Mouse (Mus musculus) myocyte (in vitro differentiated cells): ENCODE results near the gene D230025D16Rik. TPM values are rescaled to one million over a fixed set of nuclear protein-coding genes. Genes with fewer than 3 reads are reported as not detected.
"Not testable (repeated sequence)": the region's sequence is repeated elsewhere in the genome, so short reads cannot be mapped to it uniquely, and the experiment has no call there.

Source experiments
- H3K27me3 ChIP-seq: one replicate; pipeline ENCODE4 v1.6.1; 2011; ENCODE audit not compliant: control insufficient read depth, insufficient read depth, insufficient read length
- H3K36me3 ChIP-seq: one replicate; pipeline ENCODE4 v1.6.1; 2011; ENCODE audit not compliant: control insufficient read depth, insufficient read depth
- H3K4me2 ChIP-seq: one replicate; pipeline ENCODE4 v1.6.1; 2011; ENCODE audit warnings: low read depth, control low read depth
- H3K4me3 ChIP-seq: one replicate; pipeline ENCODE4 v1.5.1; 2011; ENCODE audit warnings: mild to moderate bottlenecking, control low read depth, moderate library complexity
- H3K79me2 ChIP-seq: one replicate; pipeline ENCODE4 v1.6.1; 2011; ENCODE audit not compliant: control insufficient read depth, insufficient read depth
- H3ac ChIP-seq: one replicate; pipeline ENCODE4 v1.6.1; 2011; ENCODE audit not compliant: control insufficient read depth, insufficient read length
- CEBPB ChIP-seq: IDR thresholded peaks from 2 replicates; pipeline ENCODE4 v1.6.1; 2011; ENCODE audit warnings: mild to moderate bottlenecking, moderate library complexity; ENCODE audit not compliant: poor library complexity, insufficient read depth, severe bottlenecking
- E2F4 ChIP-seq: IDR thresholded peaks from one replicate; pipeline ENCODE4 v1.6.1; 2011; ENCODE audit warnings: mild to moderate bottlenecking, control low read depth, moderate library complexity; ENCODE audit not compliant: insufficient read depth
- MAX ChIP-seq: IDR thresholded peaks from one replicate; pipeline ENCODE4 v1.6.1; 2011; ENCODE audit warnings: low read depth, mild to moderate bottlenecking, control low read depth
- MYOD1 ChIP-seq, 3 experiments: IDR thresholded peaks; one replicate each; pipeline ENCODE4 v1.6.1; 2011; ENCODE audit warnings: control low read depth in 2 of 3, low read depth in 2 of 3, mild to moderate bottlenecking in 2 of 3, moderate library complexity in 1 of 3; ENCODE audit not compliant: insufficient read length in 2 of 3, control insufficient read depth in 1 of 3
- MYOG ChIP-seq, 3 experiments: IDR thresholded peaks; one replicate each; pipeline ENCODE4 v1.6.1; 2011; ENCODE audit warnings: control low read depth in 2 of 3, low read depth in 2 of 3, mild to moderate bottlenecking in 2 of 3; ENCODE audit not compliant: insufficient read length in 2 of 3, control insufficient read depth in 1 of 3, insufficient read depth in 1 of 3
- POLR2A ChIP-seq: IDR thresholded peaks from one replicate; pipeline ENCODE4 v1.6.1; 2011; ENCODE audit warnings: low read depth, mild to moderate bottlenecking, control low read depth, moderate library complexity; ENCODE audit not compliant: insufficient read length
- POLR2AphosphoS2 ChIP-seq: IDR thresholded peaks from one replicate; pipeline ENCODE4 v1.6.1; 2011; ENCODE audit warnings: low read depth, control low read depth; ENCODE audit not compliant: insufficient read length
- REST ChIP-seq: IDR thresholded peaks from one replicate; pipeline ENCODE4 v1.6.1; 2011; ENCODE audit warnings: mild to moderate bottlenecking, control low read depth, moderate library complexity; ENCODE audit not compliant: insufficient read depth, insufficient read length
- SRF ChIP-seq: IDR thresholded peaks from one replicate; pipeline ENCODE4 v1.6.1; 2011; ENCODE audit warnings: low read depth; ENCODE audit not compliant: control insufficient read depth, insufficient read length
- TCF12 ChIP-seq: IDR thresholded peaks from one replicate; pipeline ENCODE4 v1.6.1; 2011; ENCODE audit warnings: mild to moderate bottlenecking, control low read depth; ENCODE audit not compliant: poor library complexity, insufficient read depth, severe bottlenecking
- TCF3 ChIP-seq: IDR thresholded peaks from one replicate; pipeline ENCODE4 v1.6.1; 2011; ENCODE audit warnings: low read depth, control low read depth; ENCODE audit not compliant: insufficient read length
- USF1 ChIP-seq: IDR thresholded peaks from one replicate; pipeline ENCODE4 v1.6.1; 2011; ENCODE audit warnings: low read depth, mild to moderate bottlenecking, control low read depth, moderate library complexity
- polyA plus RNA-seq: library from polyadenylated mRNA; unstranded; fragments of >200 nt; fragmentation: generic; extraction: Trizol; gene quantifications from one replicate; pipeline ENCODE4 v1.2.1, GENCODE M21; 2012; ENCODE audit warnings: missing spikeins

D230025D16Rik gene
- polyA plus RNA-seq, 1 experiment = 16.6 TPM

DNA sequence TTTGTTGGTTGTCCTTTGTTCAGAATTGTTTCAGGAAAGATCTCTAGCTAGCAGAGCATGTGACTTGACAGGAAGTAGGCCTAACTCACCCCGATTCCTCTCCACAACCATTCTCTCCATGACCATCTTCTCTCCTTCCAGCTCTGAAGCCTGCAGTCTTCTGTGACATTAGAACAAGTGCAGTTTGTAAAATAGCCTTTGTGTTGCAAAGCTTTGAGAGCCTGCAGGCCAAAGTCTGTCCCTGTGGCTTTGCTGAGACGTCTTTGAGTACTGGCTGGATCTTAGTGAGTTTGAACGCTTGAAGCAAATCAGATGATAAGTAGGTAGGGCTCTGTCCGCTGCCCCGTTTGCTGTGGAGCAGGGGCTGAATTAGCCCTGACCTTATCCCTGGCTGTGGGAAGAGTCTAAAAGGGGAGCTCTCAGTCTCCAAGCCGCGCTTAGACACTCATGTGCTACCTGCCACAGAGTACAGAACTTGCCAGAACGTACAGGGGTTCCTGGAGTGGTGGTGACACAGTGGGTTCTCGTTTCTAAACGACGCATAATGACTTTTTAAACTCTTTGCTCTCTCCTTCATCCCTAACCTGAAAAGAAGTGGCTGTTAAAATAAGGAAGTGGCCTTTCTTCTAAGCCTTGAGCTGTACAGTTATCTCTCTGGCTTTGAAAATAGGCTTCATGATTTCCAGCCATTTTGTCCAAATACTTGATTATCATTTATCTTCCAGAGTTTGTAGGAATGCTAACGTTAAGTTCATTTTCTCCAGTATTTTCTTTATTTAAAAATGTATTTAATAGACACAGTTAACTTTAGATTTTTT lies 6.8 kb downstream of the D230025D16Rik start:
- H3K79me2 ChIP-seq = peaks cover 34% of the 10 kb centered on the region

DNA sequence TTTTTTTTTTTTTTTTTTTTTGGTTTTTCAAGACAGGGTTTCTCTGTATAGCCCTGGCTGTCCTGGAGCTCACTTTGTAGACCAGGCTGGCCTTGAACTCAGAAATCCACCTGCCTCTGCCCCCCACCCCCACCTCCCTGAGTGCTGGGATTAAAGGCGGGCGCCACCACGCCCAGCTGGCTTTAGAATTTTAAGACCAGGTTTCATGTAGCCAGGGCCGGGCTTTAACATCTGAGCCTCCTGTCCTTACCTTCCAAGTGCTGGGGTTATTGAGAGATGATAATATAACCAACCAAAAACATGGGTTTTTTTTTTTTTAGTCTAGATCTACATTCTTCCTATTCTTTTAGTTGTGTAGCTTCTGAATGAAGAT lies 7.4 kb downstream of the D230025D16Rik start:
- H3K36me3 ChIP-seq, H3K27me3 ChIP-seq, H3K4me2 ChIP-seq, H3ac ChIP-seq, H3K4me3 ChIP-seq: not testable (repeated sequence)
- peaks cover 28% of the 10 kb centered on the region for H3K79me2 ChIP-seq

More for the DNA sequence above, 6.8 kb downstream of the D230025D16Rik start:
- H3ac ChIP-seq = no peak overlapping the region
- H3K4me2 ChIP-seq = no peak overlapping the region
- H3K36me3 ChIP-seq = peaks cover 3% of the 10 kb centered on the region
- TF ChIP-seq CEBPB = no peak
- no peak for TF ChIP-seq POLR2A
- TF ChIP-seq TCF3 = no peak
- TF ChIP-seq MYOG (IDR thresholded peaks at IDR 0.05; ENCODE audit: control insufficient read depth in 1 of 3, insufficient read depth in 1 of 3, insufficient read length in 2 of 3, low read depth in 2 of 3) = no peak
- no peak for TF ChIP-seq REST
- no peak for TF ChIP-seq E2F4
- TF ChIP-seq TCF12 = no peak
- TF ChIP-seq POLR2AphosphoS2 = no peak
- no peak for TF ChIP-seq MAX
- no peak for TF ChIP-seq USF1
- no peak for TF ChIP-seq MYOD1 (IDR thresholded peaks at IDR 0.05; ENCODE audit: control insufficient read depth in 1 of 3, insufficient read length in 2 of 3, low read depth in 2 of 3)
- no peak for TF ChIP-seq SRF
- no peak overlapping the region for H3K4me3 ChIP-seq
- H3K27me3 ChIP-seq = no peaks in the 10 kb centered on the region

DNA sequence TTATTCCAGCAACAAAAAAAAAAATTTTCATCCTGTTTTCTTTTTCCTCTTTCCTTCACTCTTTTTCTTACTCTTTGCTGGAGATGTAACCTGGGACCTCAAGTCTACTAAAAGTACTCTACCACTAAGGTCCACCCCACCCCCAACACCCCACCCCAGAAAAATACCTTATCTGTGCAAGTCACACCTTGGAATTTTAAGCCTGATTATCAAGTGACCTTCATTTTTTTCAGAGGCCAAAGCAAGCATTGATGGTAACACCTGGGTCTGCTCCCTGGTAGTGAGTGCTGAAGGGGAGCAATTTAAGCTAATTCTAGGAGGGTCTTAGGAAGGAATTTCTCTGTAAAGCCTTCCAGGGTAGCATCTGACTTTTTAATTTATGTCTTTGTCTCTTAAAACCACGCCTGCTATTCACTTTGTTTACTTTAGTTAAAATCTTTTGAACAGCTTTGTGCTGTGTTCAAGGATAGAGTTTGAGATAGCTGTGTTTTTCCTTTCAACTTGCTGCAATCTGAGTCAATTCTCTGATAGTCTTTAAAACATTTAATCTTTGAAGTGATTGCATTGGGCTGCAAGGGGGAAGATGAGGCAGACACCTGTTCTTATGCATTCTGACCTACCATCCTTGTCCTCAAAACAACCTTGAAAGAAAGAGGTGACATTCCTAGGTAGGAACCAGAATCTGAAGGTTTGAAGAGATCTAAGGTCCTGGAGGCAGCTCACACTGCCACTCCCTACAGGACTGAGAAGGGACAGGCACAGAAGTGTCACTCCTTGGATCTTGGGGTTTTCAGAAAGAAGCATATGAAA lies 8.4 kb downstream of the D230025D16Rik start:
- Histone ChIP-seq H3K4me2 (no peak overlapping the region), H3K79me2 (peaks cover 18% of the 10 kb centered on the region), H3ac (no peak overlapping the region), H3K36me3 (peaks cover 3% of the 10 kb centered on the region), H3K27me3 (no peaks in the 10 kb centered on the region), H3K4me3 (no peak overlapping the region)
- no peak for TF ChIP-seq CEBPB
- no peak for TF ChIP-seq MYOD1 (IDR thresholded peaks at IDR 0.05; ENCODE audit: control insufficient read depth in 1 of 3, insufficient read length in 2 of 3, low read depth in 2 of 3)
- no peak for TF ChIP-seq MAX
- no peak for TF ChIP-seq POLR2A

DNA sequence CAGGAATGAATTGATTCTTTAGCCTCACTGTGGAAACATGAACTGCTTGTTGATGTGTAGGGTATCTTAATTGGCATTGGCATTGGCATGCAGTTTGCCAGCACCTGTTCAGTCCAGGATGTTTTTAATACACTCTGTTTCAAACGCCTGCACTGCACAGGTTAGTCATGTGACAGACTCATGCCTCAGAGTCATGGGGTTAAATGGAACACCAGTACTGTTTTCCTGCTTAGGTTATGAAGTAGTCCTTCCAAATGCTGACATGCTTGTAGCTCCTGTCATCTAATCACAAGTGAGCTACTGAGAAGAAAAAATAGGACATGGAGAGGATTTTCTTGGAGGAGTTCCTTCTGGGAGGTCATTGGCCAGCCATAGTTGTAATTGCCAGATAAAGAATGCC lies 10.3 kb downstream of the D230025D16Rik start:
- no peak overlapping the region for H3ac ChIP-seq

More for the DNA sequence above, 10.3 kb downstream of the D230025D16Rik start:
- H3K4me3 ChIP-seq = no peak overlapping the region
- peaks cover under 1% of the 10 kb centered on the region for H3K79me2 ChIP-seq
- TF ChIP-seq POLR2AphosphoS2 (no peak), MYOD1 (IDR thresholded peaks at IDR 0.05; ENCODE audit: control insufficient read depth in 1 of 3, insufficient read length in 2 of 3, low read depth in 2 of 3) (no peak), E2F4 (no peak), MYOG (IDR thresholded peaks at IDR 0.05; ENCODE audit: control insufficient read depth in 1 of 3, insufficient read depth in 1 of 3, insufficient read length in 2 of 3, low read depth in 2 of 3) (no peak), POLR2A (no peak), TCF3 (no peak), CEBPB (no peak), USF1 (no peak), TCF12 (no peak), SRF (no peak), MAX (no peak), REST (no peak)
- no peaks in the 10 kb centered on the region for H3K27me3 ChIP-seq
- H3K4me2 ChIP-seq = no peak overlapping the region
- H3K36me3 ChIP-seq = peaks cover 11% of the 10 kb centered on the region
